Mouse (Mus musculus) retina, embryonic 14.5 days (tissue): ENCODE measurements around the gene Shroom3.
A peak's percentile ranks its signal among the peaks of the same experiment; 100 is the strongest.

Source experiments
- DNase-seq: peaks from one replicate; pipeline ENCODE4 v3.0.0-alpha.2; 2015; ENCODE audit warnings: low spot score

Gene Shroom3

DNA sequence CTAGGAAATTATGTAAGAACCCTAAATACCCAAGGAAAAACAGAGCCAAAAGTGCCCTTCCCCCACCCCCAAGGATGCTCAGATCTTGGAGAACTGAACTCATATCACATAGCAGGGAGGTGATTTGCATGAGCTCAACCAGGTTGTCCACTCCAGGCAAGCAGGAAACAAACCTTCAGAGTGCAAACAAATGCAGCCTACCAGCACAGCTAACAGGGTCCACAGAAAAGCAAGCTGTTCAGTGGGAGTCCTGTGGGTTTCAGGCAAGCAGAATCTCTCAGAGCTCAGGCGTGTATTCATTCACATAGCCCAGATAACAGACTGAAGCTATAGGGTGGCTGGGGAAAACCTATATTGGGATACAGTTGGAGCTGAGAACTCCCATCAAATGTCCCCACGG lies 286.7 kb downstream of the Shroom3 start:
- DNase-seq = no peak

GRCm38 (mm10) chr5:92970480-92970879 lies 287.2 kb downstream of the Shroom3 start:
- DNase-seq = peak; percentile 71

- DNase-seq = no peak
Observed at GRCm38 (mm10) chr5:92980393-92980792, 297.2 kb downstream of the Shroom3 start.

DNA sequence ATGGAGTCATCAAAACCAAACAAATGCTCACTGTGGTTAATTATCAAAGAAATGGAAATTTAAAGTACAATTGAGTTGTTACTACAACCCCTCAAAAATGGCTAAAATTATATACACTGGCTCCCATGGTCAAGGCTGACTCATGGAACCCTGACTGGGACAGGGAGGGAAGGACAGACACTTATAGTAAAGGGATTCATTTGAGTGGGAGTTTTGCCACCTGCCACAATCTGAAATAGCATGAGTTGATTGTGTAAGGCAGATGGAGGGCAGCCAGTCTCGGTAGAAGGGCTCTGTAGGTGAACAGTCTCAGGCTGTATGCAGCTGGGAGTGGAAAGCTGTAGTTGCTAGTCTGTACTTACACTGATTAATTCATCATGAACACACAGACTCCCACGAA lies 297.6 kb downstream of the Shroom3 start:
- DNase-seq = no peak

GRCm38 (mm10) chr5:92982673-92983072 lies 299.4 kb downstream of the Shroom3 start:
- no peak for DNase-seq

GRCm38 (mm10) chr5:92983942-92984341 lies 300.7 kb downstream of the Shroom3 start:
- peak; percentile 35 for DNase-seq

DNA sequence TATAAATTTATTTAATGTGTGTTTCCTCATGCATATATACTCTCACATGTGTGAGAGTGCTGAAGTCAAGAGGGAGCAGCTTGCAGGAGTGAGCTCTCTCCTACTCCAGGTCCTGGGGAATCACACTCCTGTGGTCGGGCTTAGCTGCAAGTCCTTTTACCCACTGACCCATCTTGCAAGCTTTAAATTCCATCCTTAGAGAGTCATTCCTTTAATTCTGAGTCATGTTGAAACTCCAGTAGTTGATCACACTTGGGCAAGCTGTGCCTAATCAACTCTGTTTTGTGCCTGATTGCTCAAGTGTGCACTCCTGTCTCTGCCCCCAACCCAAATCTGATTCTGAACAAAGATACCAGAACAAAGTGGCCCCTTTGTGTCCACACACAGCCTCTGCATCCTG lies 301.5 kb downstream of the Shroom3 start:
- DNase-seq = no peak

DNA sequence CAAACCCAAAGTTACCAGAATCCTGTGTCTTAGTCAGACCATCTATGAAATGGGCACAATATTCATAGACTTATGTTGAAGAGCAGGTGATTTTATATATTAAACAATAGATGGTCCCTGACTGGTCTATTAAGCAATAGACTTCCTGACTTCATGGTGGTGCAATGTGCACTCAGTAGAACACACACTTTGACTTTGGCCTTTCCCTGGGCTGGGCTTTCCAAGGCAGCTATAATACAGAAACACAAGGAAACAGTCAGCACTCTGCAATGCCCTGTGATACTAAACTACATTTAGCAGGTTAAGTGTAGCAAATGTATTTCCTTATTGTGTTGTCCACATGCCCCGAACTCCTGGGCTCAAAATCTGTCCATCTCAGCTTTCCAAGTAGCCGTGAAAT lies 302.2 kb downstream of the Shroom3 start:
- no peak for DNase-seq

GRCm38 (mm10) chr5:92986651-92987610 lies 303.7 kb downstream of the Shroom3 start:
- DNase-seq = no peak

GRCm38 (mm10) chr5:92987891-92988768 lies 304.9 kb downstream of the Shroom3 start:
- peak; percentile 31 for DNase-seq

- peak; percentile 72 for DNase-seq
Observed at GRCm38 (mm10) chr5:92988769-92989356, 305.6 kb downstream of the Shroom3 start.

DNA sequence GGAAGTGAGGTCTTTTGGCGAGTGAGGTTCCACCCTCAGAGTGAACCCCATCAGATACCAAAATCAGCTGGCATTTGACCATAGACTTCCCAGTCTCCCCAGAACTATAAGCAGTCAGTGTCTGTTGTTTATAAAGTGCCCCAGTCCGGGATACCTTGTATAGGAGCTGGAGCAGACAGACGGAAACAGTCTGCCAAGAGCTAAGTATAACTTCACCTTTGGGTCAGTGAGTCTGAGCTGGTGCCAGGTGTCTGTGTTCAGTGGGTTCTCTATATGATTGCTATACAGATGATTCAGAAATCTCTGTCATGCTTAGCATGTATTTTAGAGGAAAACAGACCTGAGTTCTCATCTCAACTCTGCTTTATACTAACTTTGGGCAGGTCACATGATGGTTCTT lies 308.9 kb downstream of the Shroom3 start:
- DNase-seq = no peak

DNA sequence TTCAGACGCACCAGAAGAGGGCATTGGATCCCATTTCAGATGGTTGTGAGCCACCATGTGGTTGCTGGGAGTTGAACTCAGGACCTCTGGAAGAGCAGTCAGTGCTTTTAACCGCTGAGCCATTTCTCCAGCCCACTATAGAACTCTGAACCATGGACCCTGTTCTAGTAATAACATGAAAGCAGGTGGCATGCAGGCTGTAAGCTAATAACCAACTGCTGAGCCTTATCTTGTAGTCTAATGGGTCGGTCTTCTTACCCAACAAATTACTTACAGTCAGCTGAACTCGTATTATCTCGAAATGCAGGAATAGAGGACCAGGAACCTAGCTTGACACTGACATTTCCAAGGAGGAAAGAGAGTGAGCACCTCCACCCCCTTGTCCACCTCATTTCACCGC lies 311.1 kb downstream of the Shroom3 start:
- DNase-seq = no peak

DNA sequence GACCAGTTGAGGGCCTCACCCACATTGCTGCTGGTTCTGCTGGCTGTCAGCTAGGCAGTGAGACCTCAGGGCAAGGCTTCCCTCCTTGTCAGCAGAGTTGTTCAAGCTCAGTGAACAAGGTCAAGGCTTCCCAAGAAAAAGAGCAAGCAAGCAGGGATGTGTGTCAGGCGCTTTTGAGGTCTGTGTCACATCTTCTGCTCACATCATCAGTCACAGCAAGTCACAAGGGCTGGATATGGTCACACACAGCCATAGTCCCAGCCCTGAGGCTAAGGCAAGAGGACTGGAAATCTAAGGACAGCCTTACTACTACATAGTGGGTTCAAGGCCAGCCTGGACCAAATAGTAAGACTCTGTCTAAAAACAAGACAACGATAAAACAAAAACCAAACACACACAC lies 311.6 kb downstream of the Shroom3 start:
- no peak for DNase-seq

- peak; percentile 24 for DNase-seq
Observed at GRCm38 (mm10) chr5:92997428-92998120, 314.3 kb downstream of the Shroom3 start.

DNA sequence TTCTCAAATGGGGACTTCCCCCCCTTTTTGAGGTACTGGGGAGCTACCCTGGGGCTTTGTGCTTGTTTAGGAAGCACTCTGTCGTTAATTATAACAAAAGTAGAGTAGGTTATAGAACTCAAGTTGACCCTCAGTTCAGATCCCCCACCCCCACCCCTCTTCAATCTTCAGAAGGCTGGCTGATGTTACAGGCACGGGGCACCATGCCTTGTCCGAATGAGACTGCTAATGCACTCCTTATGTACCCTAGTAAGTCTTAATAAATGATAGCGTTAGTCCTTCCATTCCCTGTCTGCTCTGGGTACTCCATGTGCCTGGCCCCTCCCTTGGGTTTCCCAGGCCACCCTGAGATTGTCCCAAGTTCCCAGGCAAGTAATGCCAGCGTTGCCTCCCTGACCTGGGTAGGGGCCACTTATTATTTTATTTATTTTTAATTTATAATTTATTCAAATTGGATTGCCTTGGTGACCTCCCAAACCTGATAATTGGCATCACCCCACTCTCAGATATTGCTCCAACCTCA lies 315.3 kb downstream of the Shroom3 start:
- no peak for DNase-seq

- no peak for DNase-seq
Observed at GRCm38 (mm10) chr5:93000060-93000459, 316.8 kb downstream of the Shroom3 start.

- DNase-seq = no peak
Observed at GRCm38 (mm10) chr5:93000774-93001757, 317.8 kb downstream of the Shroom3 start.

DNA sequence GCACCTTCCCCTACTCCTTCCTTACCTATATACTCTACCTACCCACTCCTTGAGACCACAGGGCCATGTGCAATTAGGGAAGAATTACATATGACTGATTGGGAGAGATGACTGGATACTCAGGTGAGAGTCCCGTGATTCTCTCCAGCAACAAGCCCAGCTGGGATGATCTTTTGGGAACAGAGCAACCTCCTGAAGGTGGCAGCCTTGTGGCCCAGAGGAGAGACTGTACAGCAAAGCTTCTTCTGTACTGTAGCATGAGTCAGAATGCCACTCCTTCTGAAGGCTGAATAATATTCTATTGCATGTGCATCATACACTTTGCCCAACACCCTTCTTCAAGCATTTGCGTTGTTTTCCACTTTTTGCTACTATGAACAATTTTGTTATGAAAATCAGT lies 319.4 kb downstream of the Shroom3 start:
- DNase-seq = no peak

GRCm38 (mm10) chr5:93005229-93005814 lies 322.1 kb downstream of the Shroom3 start:
- peak; percentile 27 for DNase-seq
